Mouse (Mus musculus) urinary bladder, adult 18-20 months (tissue): Measurements from ENCODE around the gene Bloc1s5.
"Not testable (repeated sequence)": the region's sequence is repeated elsewhere in the genome, so short reads cannot be mapped to it uniquely, and the experiment has no call there.

Experiments
- DNase-seq, 2 experiments: peaks; one replicate each; pipeline ENCODE4 v3.0.0; 2022; ENCODE audit warnings: low spot score in 2 of 2, mixed read lengths in 2 of 2

Gene Bloc1s5

DNA sequence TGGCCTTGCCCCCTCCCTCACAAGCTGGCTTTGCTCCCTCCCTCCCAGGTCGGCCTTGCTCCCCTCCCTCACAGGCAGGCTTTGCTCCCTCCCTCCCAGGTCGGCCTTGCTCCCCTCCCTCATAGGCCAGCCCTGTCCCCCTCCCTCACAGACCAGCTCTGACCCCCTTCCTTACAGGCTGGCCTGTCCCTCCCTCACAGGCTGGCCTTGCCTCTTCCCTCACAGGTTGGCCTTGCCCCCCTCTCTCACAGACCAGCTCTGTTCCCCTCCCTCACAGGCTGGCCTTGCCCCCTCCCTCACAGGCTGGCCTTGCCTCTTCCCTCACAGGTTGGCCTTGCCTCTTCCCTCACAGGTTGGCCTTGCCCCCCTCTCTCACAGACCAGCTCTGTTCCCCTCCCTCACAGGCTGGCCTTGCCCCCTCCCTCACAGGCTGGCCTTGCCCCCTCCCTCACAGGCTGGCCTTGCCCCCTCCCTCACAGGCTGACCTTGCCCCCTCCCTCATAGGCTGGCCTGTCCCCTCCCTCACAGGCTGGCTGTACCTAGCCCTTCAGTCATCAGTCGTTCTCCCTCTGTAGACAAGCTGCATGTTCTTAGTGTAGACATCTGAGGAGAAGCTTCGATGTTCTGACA is 16.8 kb downstream of the Bloc1s5 start:
- not testable (repeated sequence) for DNase-seq

DNA sequence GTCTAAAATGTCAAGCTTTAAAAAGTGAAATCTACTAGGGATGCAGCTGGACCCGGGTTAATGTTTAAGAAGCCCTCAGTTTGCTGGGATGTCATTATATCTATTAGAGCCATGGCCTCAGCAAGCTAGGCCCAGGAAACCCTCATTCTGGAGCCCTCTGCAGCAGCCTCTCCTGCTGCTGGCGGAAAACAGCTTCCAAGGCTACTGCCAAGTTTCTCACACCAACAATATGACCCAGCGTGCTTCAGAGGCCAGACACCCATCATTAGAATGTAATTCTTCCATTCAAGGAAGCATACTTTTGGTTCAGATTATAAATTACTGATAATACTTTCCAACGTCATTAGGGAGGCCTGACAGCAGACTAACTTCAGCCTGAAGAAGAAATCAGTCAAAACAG is 18.0 kb downstream of the Bloc1s5 start:
- DNase-seq = no peak

GRCm38 (mm10) chr13:38615656-38616055 is 19.3 kb downstream of the Bloc1s5 start:
- no peak for DNase-seq

DNA sequence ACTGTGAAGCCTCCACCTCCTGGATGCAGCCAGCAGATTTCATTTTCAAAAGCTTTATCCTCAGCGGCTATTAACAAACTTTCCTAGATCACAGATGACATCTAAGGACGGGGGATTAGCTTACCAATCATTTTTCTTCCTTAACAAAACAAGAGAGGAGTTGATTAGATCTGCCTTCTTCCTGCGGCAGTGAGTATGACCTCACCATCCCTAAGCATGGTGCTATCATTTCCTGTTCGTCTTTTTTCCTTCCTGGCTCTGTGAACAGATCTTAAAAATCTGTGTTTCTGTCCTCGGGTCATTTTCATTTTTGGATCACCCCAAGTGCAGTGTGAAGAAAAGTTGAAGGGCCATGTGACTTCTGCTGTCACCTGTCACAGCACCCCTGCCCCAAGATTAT is 20.6 kb downstream of the Bloc1s5 start:
- no peak for DNase-seq

GRCm38 (mm10) chr13:38613583-38613982 is 21.3 kb downstream of the Bloc1s5 start:
- no peak for DNase-seq

DNA sequence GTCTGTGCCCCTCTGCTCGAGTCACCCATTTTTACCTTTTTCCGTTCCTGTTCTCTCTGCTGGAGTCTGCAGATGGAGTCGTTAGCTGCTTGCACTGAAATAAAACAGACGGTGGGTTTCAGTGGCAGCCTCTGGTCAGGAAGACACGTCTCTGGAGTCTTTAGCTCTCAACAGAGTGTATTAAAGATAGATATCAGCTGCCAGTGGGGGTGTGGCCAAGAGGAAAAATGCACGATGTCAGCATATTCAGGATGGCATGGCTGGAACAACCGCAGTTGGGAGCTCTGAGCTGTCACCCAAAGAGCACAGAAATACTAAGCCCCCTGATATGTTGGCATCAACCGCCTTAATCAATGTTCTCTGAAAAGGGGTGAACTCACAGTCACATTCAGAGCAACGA is 22.3 kb downstream of the Bloc1s5 start:
- no peak for DNase-seq

GRCm38 (mm10) chr13:38612179-38612578 is 22.7 kb downstream of the Bloc1s5 start:
- no peak for DNase-seq

DNA sequence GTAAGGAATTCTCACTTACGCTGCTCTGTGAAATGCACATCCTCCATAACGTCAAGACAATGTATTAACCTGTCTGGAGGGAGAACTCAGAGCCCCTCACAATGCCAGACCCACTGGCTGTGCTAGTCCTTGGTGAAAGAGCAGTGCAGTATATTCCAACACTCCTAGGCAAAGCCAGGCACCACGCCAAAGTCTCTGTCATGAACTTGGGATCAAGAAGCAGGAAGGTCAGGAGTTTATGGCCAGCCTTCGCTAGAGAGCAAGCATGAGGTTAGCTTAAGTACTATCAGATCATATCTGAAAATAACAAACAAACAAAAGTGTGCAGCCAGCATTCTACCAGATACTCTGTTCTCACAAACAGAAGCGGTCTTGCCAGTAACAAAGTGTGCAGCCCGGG is 24.6 kb downstream of the Bloc1s5 start:
- DNase-seq = no peak

DNA sequence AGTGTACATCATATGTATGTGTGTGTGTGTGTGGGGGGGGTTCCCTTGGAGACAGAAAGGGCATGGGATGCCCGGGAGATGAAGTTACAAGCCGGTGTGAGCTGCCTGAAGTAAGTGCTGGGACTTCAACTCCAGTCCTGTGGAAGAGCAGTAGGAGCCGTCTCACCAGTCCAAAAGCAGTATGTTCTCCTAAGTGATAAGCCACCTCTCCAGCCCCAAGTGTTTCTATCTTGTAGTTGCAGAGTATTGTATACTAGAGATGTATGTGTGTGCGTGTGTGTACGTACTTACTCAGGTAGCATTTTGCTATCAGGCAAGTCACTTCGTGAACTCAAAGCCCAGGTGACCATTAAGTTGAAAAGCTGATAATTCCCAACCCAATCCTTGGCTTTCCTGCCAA is 27.8 kb downstream of the Bloc1s5 start:
- no peak for DNase-seq

DNA sequence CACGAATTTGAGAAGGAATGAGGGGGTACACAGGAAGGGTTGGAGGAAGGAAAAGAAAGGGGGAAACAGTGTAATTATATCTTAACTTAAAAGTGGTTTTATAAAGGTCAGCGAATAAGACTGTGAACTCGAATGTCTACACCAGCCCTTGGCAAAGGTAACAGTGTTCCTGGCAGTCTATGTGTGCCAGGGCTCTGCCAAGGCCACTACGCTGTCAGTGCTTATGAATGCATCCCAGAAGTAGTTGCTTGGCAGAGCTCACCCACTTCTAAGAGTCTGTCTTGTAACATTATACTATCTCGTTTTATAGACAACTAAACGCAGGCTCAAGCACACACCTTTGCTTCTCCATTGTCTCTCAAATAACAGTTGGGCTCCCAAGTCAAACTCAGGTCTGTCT is 29.6 kb downstream of the Bloc1s5 start:
- DNase-seq = no peak

- DNase-seq = no peak
Observed at GRCm38 (mm10) chr13:38602966-38603365, 31.9 kb downstream of the Bloc1s5 start.

GRCm38 (mm10) chr13:38602243-38602832 is 32.6 kb downstream of the Bloc1s5 start:
- DNase-seq = no peak

GRCm38 (mm10) chr13:38600811-38601210 is 34.1 kb downstream of the Bloc1s5 start:
- DNase-seq = no peak

DNA sequence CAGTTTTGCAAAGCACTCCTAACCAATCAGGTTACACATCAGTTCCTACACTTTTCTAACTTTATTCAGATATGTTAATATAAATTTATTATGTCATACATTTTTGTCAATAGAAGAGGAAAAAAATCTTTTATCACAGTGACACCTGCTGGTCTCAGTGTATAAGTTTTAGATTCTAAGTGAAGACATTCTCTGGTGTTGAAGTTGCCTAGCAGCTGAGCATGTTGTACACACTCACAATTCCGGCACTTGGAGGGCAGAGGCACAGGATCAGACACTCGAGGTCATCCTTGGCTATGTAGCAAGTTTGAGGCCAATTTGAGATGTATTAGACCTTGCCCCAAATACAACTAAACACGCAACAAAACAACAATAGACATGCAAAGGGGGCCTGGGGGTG is 37.8 kb downstream of the Bloc1s5 start:
- no peak for DNase-seq

DNA sequence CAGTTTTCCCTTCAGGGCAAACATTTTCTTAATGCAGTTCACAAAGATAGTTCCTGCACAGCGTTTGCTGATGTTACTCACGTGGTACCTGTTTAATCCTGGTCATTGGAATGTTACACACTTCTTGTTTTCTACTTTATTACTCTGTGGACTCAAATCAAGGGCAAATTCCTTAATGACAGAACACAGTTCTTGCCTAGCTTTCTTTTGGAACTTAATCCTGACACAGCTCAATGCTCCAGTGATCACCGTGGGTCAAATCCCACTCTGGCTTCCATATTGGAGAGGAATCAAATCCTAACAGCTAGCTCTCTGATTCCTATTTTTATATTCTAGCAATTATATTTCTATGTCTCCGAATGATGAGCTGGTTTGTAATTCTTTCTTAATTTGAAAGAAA is 38.4 kb downstream of the Bloc1s5 start:
- no peak for DNase-seq

DNA sequence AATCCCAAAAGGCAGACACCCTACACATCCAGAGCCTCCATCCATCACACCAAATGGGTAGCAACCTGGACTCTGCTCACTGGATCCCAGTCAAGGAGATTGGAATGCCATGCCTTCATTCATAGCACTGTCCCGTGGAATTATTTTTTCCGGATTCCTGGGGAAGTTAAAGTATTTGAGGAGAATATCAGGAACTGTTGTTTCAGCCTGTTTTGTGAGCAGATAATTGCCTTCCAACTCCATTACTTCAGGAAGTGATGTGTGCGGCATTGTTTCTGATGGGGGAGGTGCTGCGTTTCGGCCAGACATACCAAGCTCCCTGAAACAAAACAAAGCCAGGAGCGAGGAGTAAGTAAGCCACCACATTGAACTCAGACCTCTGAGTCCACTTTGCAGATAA is 41.8 kb downstream of the Bloc1s5 start:
- DNase-seq = no peak

DNA sequence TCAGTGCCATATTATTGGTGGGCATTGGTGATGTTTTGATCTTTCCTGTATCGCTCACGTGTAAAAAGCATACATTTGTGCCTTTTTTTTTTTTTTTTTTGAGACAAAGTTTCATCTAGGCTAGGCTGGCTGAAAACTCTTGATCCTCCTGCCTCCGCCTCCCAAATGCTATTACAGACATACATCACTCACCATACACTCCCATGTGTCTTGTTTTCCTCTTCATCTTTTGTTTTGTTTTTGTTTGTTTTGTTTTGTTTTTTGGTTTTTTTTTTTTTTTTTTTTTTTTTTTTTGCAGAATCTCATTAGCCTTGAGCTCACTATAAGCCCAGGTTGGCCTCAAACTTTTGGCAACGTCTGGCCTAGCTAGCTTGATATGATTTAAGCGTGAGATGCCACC is 47.6 kb downstream of the Bloc1s5 start:
- no peak for DNase-seq

DNA sequence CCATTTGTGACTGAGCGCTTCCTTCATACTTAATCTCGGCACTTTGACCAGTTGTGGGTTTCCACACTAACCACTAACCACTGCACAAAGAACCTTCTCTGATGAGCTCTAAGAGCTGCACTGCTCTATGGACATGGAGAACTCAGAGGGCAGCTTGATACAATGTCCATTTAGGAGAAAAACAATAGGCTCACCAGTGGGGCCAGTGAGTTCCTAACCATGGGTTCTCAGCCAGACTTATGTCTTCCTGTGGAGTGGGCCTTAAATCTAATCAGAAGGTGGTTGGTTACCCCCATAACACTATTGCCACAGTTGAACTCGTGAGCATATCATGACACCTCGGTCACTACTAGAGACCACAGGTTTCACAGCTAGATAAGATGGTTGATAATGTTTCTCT is 48.5 kb downstream of the Bloc1s5 start:
- DNase-seq = no peak

- no peak for DNase-seq
Observed at GRCm38 (mm10) chr13:38582768-38583167, 52.1 kb downstream of the Bloc1s5 start.

DNA sequence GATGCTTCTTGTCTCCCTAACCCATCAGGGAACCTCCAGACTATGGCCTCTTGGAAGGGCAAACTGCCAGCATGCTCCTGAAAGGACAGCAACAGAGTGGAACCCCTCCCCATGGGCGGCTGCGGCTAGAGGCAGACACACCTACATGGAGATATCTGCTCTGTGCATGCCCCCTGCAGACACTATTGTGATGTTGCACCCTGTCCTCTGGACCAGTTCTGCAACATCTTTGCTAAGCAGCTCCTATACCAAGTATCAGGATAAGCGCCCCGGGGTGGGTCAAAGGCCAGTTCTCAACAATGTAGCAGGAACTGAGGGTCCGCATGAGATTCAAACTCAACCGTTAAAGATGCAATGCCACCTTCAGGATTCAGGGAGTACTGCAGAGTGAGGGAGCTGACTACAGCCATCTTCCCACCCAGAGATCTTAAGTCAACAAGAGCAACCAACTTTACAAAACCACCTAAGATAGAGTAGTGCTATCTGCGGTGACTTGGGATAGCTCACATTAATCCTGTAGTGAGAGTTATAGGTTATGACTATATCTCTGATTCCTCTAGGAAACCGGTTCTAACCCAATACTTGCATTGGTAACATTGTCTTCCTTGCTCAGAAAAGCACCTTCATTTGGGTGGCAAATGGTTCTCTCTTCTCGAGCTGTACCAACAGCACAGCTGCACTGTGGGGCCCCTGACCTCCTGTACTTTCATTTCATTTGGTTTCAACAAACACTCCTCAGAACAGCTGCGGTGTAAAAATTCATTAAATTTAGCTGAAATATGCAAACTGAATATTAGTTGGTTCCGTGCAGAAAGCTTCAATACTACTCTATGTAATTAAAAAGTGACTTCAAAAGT is 54.1 kb downstream of the Bloc1s5 start:
- DNase-seq = peak; percentile 28 to 45

GRCm38 (mm10) chr13:38579971-38580600 is 54.8 kb downstream of the Bloc1s5 start:
- no peak for DNase-seq

GRCm38 (mm10) chr13:38574668-38575067 is 60.2 kb downstream of the Bloc1s5 start:
- no peak for DNase-seq

GRCm38 (mm10) chr13:38573281-38573680 is 61.6 kb downstream of the Bloc1s5 start:
- no peak for DNase-seq
